Mouse (Mus musculus): ENCODE measurements at regions not wholly inside any gene's neighbourhood (a gene's known extent, or its start where the extent isn't known, plus 50 kb on each side); places are given as distances from the start of the nearest gene placed in this dataset.

DNA sequence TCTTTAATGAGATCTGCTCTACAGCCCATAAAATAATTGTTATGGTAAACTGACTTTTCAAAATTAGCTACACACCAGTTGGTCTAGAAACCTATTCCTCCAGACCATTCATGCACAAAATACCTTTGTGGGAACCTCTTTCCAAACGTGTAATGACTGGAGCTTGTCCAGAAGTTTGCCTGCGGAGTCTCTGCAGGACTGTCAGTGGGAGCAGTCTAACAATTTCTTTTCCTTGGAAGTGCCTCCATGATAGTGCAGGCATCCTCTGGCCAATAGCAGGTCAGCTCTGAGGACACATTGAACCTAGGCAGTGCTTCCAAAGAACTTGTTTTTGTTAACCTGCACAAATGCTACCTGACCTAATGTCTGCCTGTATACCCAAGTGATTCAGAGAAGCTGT is 932.3 kb downstream of the Pcdh9 start:
- ChIA-PET CTCF (no interaction called here), POLR2A (interaction anchor here in 1 of 4 experiments (0.6 kb wide), 1 partner anchor 28 kb away, joined by 8 read pairs; no protein-coding TSS in a partner anchor)

DNA sequence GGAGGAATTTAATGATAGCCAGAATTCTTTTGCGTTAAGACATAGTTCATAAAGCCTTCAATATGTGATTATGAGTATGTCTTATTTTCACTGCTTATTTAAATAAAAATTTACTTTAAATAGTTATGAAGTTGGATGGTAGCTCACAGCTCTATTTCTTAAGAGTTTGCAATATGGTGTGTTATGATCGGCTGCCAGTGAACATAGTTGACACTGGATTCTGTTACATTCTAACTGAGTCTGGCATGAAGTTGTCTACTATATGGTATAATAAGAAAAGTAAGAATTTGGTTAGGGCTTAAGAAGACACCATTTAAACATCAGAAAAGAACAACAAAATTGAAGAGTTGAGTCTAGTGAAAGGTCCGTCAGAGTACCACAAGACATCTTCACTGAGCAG is 935.0 kb downstream of the Pcdh9 start:
- ChIA-PET POLR2A (no interaction called here), CTCF (no interaction called here)

DNA sequence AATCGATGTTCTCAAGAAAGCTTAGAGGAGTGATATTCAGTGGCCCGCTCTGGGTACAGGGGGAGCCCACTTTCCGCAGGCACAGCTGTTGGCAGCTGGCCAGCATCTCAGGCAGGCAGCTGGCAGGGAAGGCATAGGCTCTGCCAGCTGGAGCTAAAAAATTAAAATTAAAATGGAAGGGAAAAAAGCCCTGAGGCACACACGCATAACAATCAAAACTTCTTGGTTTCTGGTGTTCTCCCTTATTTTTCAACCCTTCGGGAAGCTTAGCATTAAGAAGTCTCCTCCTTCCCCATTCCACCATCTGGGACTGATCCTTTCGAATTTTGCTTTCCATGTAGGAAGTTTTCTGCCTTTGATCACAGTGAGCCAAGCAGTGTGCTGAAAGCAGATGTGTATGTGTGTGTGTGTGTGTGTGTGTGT is 982.8 kb downstream of the Pcdh9 start:
- ChIA-PET POLR2A (interaction anchor here in 1 of 4 experiments (0.5 kb wide), 1 partner anchor 726 kb away, joined by 3 read pairs; no protein-coding TSS in a partner anchor), CTCF (no interaction called here)

DNA sequence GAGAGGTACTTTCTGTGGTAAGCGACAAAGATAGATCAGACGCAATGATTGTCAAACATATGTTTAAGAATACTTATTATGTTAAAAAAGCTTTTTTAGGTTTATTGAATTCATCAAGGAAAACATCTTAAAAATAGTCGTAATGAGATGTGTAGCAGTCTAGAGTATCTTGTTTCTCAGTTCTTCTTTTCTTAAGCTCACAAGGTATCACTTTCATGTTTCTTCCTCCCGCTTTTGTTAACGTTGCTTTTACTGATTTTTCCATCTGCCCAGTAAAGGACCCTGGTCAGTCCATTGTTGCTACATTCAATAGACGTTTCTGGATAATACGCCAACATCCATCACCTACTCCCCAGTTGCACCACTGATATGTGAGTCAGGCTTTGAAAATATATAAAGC is 1015.9 kb downstream of the Pcdh9 start:
- ChIA-PET POLR2A (no interaction called here), CTCF (no interaction called here)

DNA sequence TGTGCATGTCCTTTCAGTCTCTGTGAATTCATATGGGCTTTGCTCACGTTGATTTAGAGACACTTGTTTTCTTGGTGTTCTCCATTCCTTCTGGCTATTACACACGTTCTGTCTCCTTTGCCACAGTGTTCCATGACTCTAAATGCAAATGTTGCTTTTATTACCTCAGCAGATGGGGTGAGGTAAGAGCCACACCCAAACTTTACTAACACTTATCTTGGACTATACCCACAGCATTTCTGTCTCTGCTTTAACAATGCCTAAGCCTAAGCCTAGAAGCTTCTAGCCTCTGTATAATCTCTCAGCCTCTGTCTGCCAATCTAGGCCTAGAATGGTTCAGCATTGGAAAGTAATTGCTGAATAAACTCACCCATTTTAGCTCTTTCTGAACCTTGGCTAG is 1024.0 kb downstream of the Pcdh9 start:
- ChIA-PET POLR2A (no interaction called here), CTCF (no interaction called here)

DNA sequence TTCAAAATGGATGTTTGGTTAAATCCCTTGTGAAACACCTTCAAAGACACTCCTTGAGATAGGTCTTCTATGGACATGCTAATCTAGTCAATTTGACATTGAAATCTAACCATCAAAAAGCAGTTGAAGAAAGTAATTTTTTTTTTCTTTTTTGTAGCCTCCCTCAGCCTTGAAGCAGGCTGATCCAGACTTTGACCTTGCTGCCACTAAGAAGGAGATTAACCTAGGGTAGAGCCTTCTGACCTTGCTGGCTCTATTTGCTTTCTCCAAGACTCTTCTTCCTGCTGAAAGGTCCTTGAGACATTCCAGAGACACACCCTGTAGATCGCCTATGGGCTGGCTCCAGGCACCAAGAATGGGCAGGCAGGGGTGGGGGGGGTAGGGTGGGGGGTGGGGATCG is 1027.5 kb downstream of the Pcdh9 start:
- ChIA-PET POLR2A (no interaction called here), CTCF (no interaction called here)

DNA sequence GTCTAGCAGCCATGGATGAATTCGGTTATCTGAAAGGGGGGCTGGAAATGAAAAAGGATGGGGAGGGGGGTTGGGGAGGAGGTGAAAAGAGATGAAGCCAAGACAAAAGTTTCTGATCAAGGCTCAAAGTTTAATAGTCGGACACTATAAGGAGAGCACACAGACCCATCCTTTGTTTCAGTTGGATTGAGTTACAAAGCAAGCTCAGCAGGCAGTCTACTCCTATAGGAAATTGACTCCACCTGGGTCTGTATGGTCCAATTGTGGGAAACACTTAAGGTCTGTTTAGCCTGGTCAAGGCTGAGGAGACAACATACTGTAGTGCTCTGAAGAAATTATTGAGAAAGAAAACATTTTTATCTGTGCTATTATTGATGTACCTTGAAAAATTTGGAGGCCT is 1029.8 kb downstream of the Pcdh9 start:
- ChIA-PET CTCF (no interaction called here), POLR2A (interaction anchor here in 1 of 4 experiments (0.6 kb wide), 1 partner anchor 44 kb away, joined by 3 read pairs; no protein-coding TSS in a partner anchor)

DNA sequence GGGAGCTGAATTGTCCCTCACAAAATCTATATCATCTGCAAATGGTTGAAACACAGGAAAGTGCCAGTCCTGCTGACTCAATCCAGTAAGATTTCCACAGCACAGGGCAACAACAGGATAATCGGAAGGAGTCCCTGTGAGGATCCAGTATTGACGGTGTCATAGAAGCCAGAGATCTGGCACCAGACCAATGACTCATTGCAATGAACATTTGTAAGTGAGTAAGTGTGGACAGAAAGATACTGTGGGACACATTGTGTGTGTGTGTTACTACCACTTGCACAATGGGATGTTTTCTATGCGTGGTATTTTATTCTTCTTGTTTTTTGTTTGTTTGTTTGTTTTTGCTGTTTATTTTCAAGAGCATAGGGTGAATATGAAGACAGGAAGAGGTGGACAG is 1056.8 kb downstream of the Pcdh9 start:
- ChIA-PET CTCF (no interaction called here), POLR2A (no interaction called here)

DNA sequence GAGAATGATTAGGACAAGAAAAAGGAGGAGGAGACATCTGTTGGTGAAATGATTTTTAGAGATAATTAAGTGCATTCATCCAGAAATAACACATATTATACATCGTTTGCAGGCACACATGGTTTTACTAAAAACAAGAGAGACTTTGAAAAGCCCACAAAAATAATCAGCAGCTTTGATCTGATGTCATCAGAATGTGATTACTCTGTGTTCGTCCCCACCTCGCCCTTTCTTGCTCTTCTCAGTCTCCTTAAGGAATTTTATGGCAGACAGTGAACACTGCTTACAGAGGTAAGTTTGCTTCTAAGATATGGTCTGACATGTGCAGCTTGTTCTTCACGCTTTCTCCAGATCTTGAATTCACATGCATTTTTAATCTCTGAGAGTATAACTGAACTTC is 1061.3 kb downstream of the Pcdh9 start:
- ChIA-PET POLR2A (no interaction called here), CTCF (no interaction called here)

DNA sequence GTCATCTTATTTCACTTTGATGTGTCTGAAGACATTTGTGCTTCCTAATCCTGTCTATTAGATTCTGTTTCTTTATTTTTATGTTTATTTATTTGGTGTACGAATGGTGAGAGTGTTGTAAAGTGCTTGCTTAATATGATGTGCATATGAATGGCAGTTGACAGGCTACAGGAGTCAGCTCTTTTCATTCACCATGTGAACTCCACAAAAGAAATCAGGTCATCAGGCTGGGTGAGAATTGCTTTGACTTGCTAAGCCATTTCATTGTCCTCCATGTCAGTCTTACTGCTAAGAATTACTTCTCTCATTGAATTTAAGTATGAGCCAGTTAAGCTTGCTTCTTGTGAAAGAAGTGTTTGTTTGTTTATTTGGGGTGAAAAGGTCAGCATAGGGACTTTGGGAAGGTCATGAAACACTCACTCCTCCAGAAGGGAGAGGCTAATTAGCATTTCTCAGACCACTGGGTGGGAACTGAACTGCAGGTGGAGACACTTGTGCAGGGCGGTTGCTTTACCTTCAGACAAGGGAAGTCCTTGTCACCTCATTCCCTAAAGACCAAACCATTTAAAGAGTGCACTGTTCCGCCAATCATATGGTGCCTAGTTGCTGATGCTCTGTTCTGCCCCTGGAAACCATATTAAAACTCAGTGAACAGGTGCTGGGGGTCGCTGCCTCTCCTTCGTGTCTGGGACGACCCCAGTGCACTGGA is 1063.7 kb downstream of the Pcdh9 start:
- POLR2A ChIA-PET: no interaction called here
- CTCF ChIA-PET: no interaction called here

DNA sequence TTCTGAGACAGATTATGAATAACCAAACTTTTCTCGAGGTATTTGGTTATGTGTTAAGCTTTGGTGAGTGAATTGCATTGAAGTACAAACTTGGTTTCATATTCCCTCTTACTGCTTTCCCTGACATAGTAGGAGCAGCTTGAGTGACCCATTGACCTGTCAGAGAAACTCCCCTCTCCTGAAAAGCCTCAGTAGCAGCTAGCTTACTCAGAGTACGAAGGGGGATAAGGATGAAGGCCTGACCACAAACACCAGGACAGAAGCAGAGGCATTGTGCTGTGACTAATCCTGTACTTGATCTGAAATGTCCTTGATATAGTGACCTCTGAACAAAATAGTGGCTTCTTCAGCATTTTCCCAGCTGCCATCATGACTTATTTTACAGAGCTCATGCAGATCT is 1070.4 kb downstream of the Pcdh9 start:
- ChIA-PET CTCF (no interaction called here), POLR2A (no interaction called here)
